10 mouse cellular contexts compared by ENCODE assay signal in genomic region chr13:99018526-99019201, GRCm38 (mm10). TPM values are rescaled to one million over a fixed set of nuclear protein-coding genes. Genes with fewer than 3 reads are reported as not detected.
DNase-seq lines count a peak whose midpoint lies in the region; ATAC-seq lines count a peak whose summit lies in the region.
"Had no signal": no experiment of that assay in that cellular context is flagged by ENCODE, and none has a peak within 500 bp of the region (broad histone marks: within the 10 kb centered on the region; RNA-seq: fewer than 3 reads in every experiment).

No protein-coding gene starts in this region.

- 0 out of 2 replicates have a peak, but pooled peaks have one; percentile 23 for ATAC-seq in forebrain, embryonic 12.5 days (ENCODE audit: low FRiP score)
- no peak for ATAC-seq in forebrain, embryonic 11.5 days (replicated peaks; ENCODE audit: low FRiP score)
- peak; percentile 91 for ATAC-seq in stomach, embryonic 15.5 days (ENCODE audit: insufficient read depth, low FRiP score, low read depth)

- H3K27ac ChIP-seq in forebrain, embryonic 12.5 days, result no peak overlapping the region
- no peak overlapping the region for H3K27ac ChIP-seq in forebrain, embryonic 11.5 days (ENCODE audit: low read depth, low read length)
- no peak overlapping the region for H3K27ac ChIP-seq in stomach, embryonic 15.5 days
- H3K27ac ChIP-seq: embryonic facial prominence, embryonic 12.5 days; midbrain, embryonic 12.5 days had no signal

- no peaks in the 10 kb centered on the region for H3K9me3 ChIP-seq in forebrain, embryonic 12.5 days
- H3K9me3 ChIP-seq in forebrain, embryonic 11.5 days (ENCODE audit: control insufficient read depth, low read length), result no peaks in the 10 kb centered on the region
- no peaks in the 10 kb centered on the region for H3K9me3 ChIP-seq in stomach, embryonic 15.5 days
- H3K9me3 ChIP-seq: embryonic facial prominence, embryonic 12.5 days; midbrain, embryonic 12.5 days had no signal

- 64% methylated on average over 15 of the region's 15 CpGs for WGBS in forebrain, embryonic 12.5 days
- 75% methylated on average over 15 of the region's 15 CpGs for WGBS in forebrain, embryonic 11.5 days
- WGBS in stomach, embryonic 15.5 days, result 65% methylated on average over 15 of the region's 15 CpGs

- H3K4me2 ChIP-seq in forebrain, embryonic 12.5 days, result no peak overlapping the region
- H3K4me2 ChIP-seq in forebrain, embryonic 11.5 days (ENCODE audit: low read depth, low read length, severe bottlenecking), result no peak overlapping the region
- H3K4me2 ChIP-seq in stomach, embryonic 15.5 days, result 0 out of 2 replicates have a peak overlapping the region, but pooled peaks have one; percentile 11
- H3K4me2 ChIP-seq: embryonic facial prominence, embryonic 12.5 days; midbrain, embryonic 12.5 days had no signal

- H3K4me1 ChIP-seq in forebrain, embryonic 12.5 days, result 0 out of 2 replicates have a peak, but pooled peaks cover 3% of the 10 kb centered on the region
- H3K4me1 ChIP-seq in forebrain, embryonic 11.5 days (replicated peaks; ENCODE audit: control insufficient read depth, insufficient read depth, low read length), result no peaks in the 10 kb centered on the region
- H3K4me1 ChIP-seq in stomach, embryonic 15.5 days, result no peaks in the 10 kb centered on the region
- H3K4me1 ChIP-seq: embryonic facial prominence, embryonic 12.5 days had no signal

- no peak for DNase-seq in forebrain, embryonic 11.5 days (ENCODE audit: low spot score)
- peak; percentile 77 for DNase-seq in embryo, embryonic 10.5 days (ENCODE audit: low spot score)
- DNase-seq in heart, postnatal 14 days, result peak; percentile 44 to 46
- peak; percentile 32 to 51 for DNase-seq in kidney, postnatal 4 days
- no peak for DNase-seq in left cerebral cortex, adult 8-10 months (ENCODE audit: low spot score in 2 of 2)
- DNase-seq in layer of hippocampus, postnatal 36 days, result no peak

- no peak overlapping the region for H3K9ac ChIP-seq in forebrain, embryonic 12.5 days
- H3K9ac ChIP-seq in forebrain, embryonic 11.5 days (ENCODE audit: low read length), result no peak overlapping the region
- no peak overlapping the region for H3K9ac ChIP-seq in stomach, embryonic 15.5 days
- H3K9ac ChIP-seq: embryonic facial prominence, embryonic 12.5 days; midbrain, embryonic 12.5 days had no signal

- H3K27me3 ChIP-seq in forebrain, embryonic 12.5 days, result no peaks in the 10 kb centered on the region
- H3K27me3 ChIP-seq in forebrain, embryonic 11.5 days (ENCODE audit: control insufficient read depth, insufficient read depth, low read length), result no peaks in the 10 kb centered on the region
- no peaks in the 10 kb centered on the region for H3K27me3 ChIP-seq in stomach, embryonic 15.5 days (replicated peaks)
- H3K27me3 ChIP-seq: embryonic facial prominence, embryonic 12.5 days; midbrain, embryonic 12.5 days had no signal

- no peak overlapping the region for H3K4me3 ChIP-seq in forebrain, embryonic 12.5 days (replicated peaks)
- no peak overlapping the region for H3K4me3 ChIP-seq in forebrain, embryonic 11.5 days (ENCODE audit: low read depth, low read length)
- H3K4me3 ChIP-seq in stomach, embryonic 15.5 days (replicated peaks), result no peak overlapping the region
- H3K4me3 ChIP-seq: embryonic facial prominence, embryonic 12.5 days; midbrain, embryonic 12.5 days had no signal

- intact Hi-C loops in heart, postnatal 14 days (cut with DNase I), result no loop called here

- no peaks in the 10 kb centered on the region for H3K36me3 ChIP-seq in forebrain, embryonic 12.5 days (replicated peaks)
- H3K36me3 ChIP-seq in forebrain, embryonic 11.5 days (ENCODE audit: control insufficient read depth, insufficient read depth, low read length), result no peaks in the 10 kb centered on the region
- no peaks in the 10 kb centered on the region for H3K36me3 ChIP-seq in stomach, embryonic 15.5 days
- H3K36me3 ChIP-seq: embryonic facial prominence, embryonic 12.5 days; midbrain, embryonic 12.5 days had no signal

RNA-seq across cellular contexts. Expression of gene 1700024P04Rik, which starts 34.3 kb away (rescaled TPM):
- polyA plus RNA-seq in forebrain, embryonic 12.5 days (2016; fragmentation: Nextera tagmentation; extraction: Ambion mirVana), result not detected in 2 replicates
- not detected in 2 replicates for polyA plus RNA-seq in forebrain, embryonic 11.5 days (2014; fragmentation: Nextera tagmentation; extraction: Ambion mirVana)
- total RNA-seq in heart, postnatal 14 days (2021), result not detected
- not detected in 2 replicates for polyA plus RNA-seq in stomach, embryonic 15.5 days (2015; fragmentation: Nextera tagmentation; extraction: Ambion mirVana)
- not detected for total RNA-seq in left cerebral cortex, adult 8-10 months (2022)
- not detected for total RNA-seq in layer of hippocampus, postnatal 36 days (2021)
- polyA plus RNA-seq: embryonic facial prominence, embryonic 12.5 days; midbrain, embryonic 12.5 days had no signal

Comparison
In these comparisons a context has a peak if more than half of its experiments do, and no peak if none do; other contexts are left out.
1. DNase-seq: peak in embryo, embryonic 10.5 days (single experiment), heart, postnatal 14 days (2 of 2) and kidney, postnatal 4 days (2 of 2); none in forebrain, embryonic 11.5 days (single experiment), left cerebral cortex, adult 8-10 months (0 of 2) and layer of hippocampus, postnatal 36 days (0 of 2).